Mouse (Mus musculus) lung, postnatal 14 days (tissue): Measurements from ENCODE around the gene Rasl2-9.
"Not testable (repeated sequence)": the region's sequence is repeated elsewhere in the genome, so short reads cannot be mapped to it uniquely, and the experiment has no call there.

Source experiments
- DNase-seq: peaks from one replicate; pipeline ENCODE4 v3.0.0; 2021

Rasl2-9 gene

GRCm38 (mm10) chr7:5080010-5080751, 45.6 kb downstream of the Rasl2-9 start, which contains the start of gene Epn1:
Gene Epn1, plus strand, starts transcription at chr7:5080235.
- peak; percentile 97 for DNase-seq

GRCm38 (mm10) chr7:5079365-5080009, 46.3 kb downstream of the Rasl2-9 start:
- not testable (repeated sequence) for DNase-seq

GRCm38 (mm10) chr7:5076931-5077330, 48.8 kb downstream of the Rasl2-9 start:
- DNase-seq: no peak

DNA sequence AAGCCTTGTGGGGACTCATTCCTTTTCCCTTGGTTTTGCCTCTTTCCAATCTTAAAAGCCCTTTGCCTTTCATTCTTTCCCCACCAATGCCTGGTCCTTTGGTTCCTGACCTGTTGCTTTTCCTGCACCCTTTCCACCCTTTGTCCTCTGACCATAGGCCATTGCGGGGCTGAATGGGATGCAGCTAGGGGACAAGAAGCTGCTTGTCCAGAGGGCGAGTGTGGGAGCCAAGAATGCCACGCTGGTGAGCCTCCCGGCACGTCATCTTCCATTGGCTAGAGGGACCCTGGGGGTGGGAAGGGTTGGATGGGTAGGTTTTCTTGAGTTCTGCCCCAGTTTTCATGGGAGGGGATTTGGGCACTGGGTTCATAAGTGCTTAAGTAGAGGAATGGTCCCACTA, 50.8 kb downstream of the Rasl2-9 start:
- no peak for DNase-seq
